Mouse (Mus musculus) liver, embryonic 14.5 days (tissue): ENCODE measurements at regions not wholly inside any gene's neighbourhood (a gene's known extent, or its start where the extent isn't known, plus 50 kb on each side); places are given as distances from the start of the nearest gene placed in this dataset.

Experiments
- ATAC-seq: fragments of 200-750 bp; cut with Nextera tagmentation; 2 replicates; pipeline ENCODE4 v1.8.0; 2017; ENCODE audit warnings: moderate number of reproducible peaks, mild to moderate bottlenecking, moderate library complexity; ENCODE audit not compliant: insufficient read depth
- DNase-seq, 3 experiments: peaks; one replicate each; pipeline ENCODE4 v3.0.0-alpha.2; 2012 to 2013; ENCODE audit warnings: low read depth in 3 of 3, low spot score in 3 of 3
- H3K27ac ChIP-seq: fragments of 300-500 bp; sonication (generic); 2 replicates; pipeline ENCODE4 v1.5.1; 2014; ENCODE audit warnings: moderate library complexity, mild to moderate bottlenecking, control low read depth, inconsistent platforms
- H3K27me3 ChIP-seq: fragments of 300-500 bp; sonication (generic); 2 replicates; pipeline ENCODE4 v1.6.1; 2014; ENCODE audit warnings: mild to moderate bottlenecking, low read length, moderate library complexity; ENCODE audit not compliant: control insufficient read depth, insufficient read depth
- H3K36me3 ChIP-seq: fragments of 300-500 bp; sonication (generic); replicated peaks from 2 replicates; pipeline ENCODE4 v1.6.1; 2014; ENCODE audit warnings: low read depth; ENCODE audit not compliant: control insufficient read depth, insufficient read depth
- H3K4me1 ChIP-seq, 2 experiments: fragments of 200-500 bp in 1 of 2; fragments of 300-500 bp in 1 of 2; sonication (generic) in 1 of 2; replicated peaks; 2 replicates each; pipeline ENCODE4 v1.6.1; 2012 to 2014; ENCODE audit warnings: antibody characterized with exemption in 1 of 2, inconsistent platforms in 1 of 2, low read length in 1 of 2; ENCODE audit not compliant: control insufficient read depth in 2 of 2, insufficient read depth in 2 of 2
- H3K4me2 ChIP-seq: fragments of 300-500 bp; sonication (generic); 2 replicates; pipeline ENCODE4 v1.6.1; 2014; ENCODE audit warnings: low read depth, mild to moderate bottlenecking, control low read depth, moderate library complexity
- H3K4me3 ChIP-seq, 2 experiments: fragments of 200-500 bp in 1 of 2; fragments of 300-500 bp in 1 of 2; sonication (generic) in 1 of 2; 2 replicates each; pipeline ENCODE4 v1.5.1; 2012 to 2014; ENCODE audit warnings: low read depth in 2 of 2, low read length in 2 of 2, mild to moderate bottlenecking in 2 of 2, control low read depth in 1 of 2, inconsistent platforms in 1 of 2, moderate library complexity in 1 of 2; ENCODE audit not compliant: insufficient read depth in 1 of 2
- H3K9ac ChIP-seq: fragments of 300-500 bp; sonication (generic); replicated peaks from 2 replicates; pipeline ENCODE4 v1.6.1; 2014; ENCODE audit warnings: mild to moderate bottlenecking, control low read depth, moderate library complexity
- H3K9me3 ChIP-seq: fragments of 300-500 bp; sonication (generic); 2 replicates; pipeline ENCODE4 v1.6.1; 2016; ENCODE audit warnings: low read length, mixed read lengths; ENCODE audit not compliant: control insufficient read depth
- CTCF ChIP-seq: IDR thresholded peaks from 2 replicates; pipeline ENCODE4 v1.5.1; 2016; ENCODE audit warnings: antibody characterized with exemption, low read depth, control low read depth
- EP300 ChIP-seq: IDR thresholded peaks from 2 replicates; pipeline ENCODE4 v1.6.1; 2016; ENCODE audit warnings: antibody characterized with exemption, low read depth
- WGBS: fragments of 180-500 bp; shearing (Covaris S2); extraction: QIAGEN DNeasy Blood & Tissue Kit; methylation state at CpG from one replicate; pipeline ENCODE4 v1.1.7; 2014; ENCODE audit not compliant: insufficient replicate concordance; 5-methylcytosine and 5-hydroxymethylcytosine counted together

DNA sequence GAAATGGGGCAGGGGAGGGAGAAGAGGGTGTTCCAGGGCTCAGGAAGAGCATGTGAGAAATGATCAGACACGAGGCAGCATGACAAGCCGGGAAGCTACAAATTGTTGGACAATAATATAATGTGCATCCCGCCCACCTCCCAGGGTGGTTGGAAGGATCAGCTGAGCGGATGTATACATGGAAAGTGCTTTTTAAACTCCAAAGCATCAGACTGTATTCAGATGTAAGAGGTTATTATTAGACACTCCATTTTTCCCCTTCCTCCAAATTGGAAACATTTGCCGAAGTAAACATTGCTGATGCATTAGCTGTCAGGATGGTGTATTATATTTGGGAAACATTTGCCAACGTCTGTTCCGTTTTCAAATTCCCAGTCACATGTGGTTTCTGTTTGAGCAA lies 367.2 kb upstream of the Gm26657 start:
- DNase-seq = no peak
- Histone ChIP-seq H3K36me3 (no peaks in the 10 kb centered on the region), H3K4me2 (no peak overlapping the region), H3K9ac (no peak overlapping the region), H3K4me1 (no peaks in the 10 kb centered on the region), H3K27ac (no peak overlapping the region), H3K9me3 (no peaks in the 10 kb centered on the region), H3K27me3 (no peaks in the 10 kb centered on the region), H3K4me3 (no peak overlapping the region)
- ATAC-seq = no peak
- WGBS = 65% methylated on average over 7 of the region's 7 CpGs
- no peak for TF ChIP-seq EP300
- no peak for TF ChIP-seq CTCF

DNA sequence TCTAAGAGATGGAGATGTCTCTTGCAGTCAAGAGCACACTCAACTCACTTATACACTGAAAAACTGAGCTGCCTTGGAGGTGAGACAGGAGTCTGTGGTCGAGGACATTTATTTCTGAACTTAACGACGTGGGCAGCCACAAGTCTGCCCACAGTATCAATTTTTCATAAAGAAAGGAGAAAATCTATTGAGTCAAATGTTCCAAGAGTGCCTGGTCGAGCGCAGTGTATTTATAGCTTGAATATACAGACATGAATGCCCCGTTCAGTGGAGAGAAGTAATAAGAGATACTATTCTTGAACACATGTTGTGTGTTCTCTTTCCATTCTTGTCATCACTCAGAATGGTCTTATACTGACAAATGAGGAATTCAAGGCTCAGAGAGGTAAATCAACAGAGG lies 375.3 kb upstream of the Gm26657 start:
- no peak overlapping the region for H3K9ac ChIP-seq
- H3K4me3 ChIP-seq = no peak overlapping the region
- H3K4me2 ChIP-seq = no peak overlapping the region
- ATAC-seq (no peak), DNase-seq (no peak)
- H3K4me1 ChIP-seq = no peaks in the 10 kb centered on the region
- WGBS = 58% methylated on average over 6 of the region's 6 CpGs
- no peak overlapping the region for H3K27ac ChIP-seq
- H3K36me3 ChIP-seq = no peaks in the 10 kb centered on the region
- TF ChIP-seq CTCF (no peak), EP300 (no peak)
- no peaks in the 10 kb centered on the region for H3K27me3 ChIP-seq
- no peaks in the 10 kb centered on the region for H3K9me3 ChIP-seq

DNA sequence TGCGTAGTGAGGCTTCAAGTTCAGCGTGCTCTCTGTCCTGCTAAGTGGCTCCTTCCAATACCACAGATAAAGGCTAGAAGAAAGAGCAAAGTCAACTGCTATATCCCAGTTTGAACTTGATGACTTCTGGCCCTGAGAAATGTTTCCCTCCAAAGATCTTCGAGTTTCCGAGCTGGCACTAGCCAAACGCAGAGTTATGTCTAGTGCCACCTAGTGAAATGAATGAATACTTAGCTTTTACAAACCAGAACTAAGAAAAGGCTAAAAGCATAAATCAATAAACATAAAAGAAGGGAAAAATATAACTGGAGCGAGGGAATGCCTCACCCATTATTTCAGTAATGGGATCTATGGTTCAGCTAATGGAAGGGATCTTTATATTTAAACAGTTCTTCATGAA lies 377.7 kb upstream of the Gm26657 start:
- no peak for ATAC-seq
- Histone ChIP-seq H3K9ac (no peak overlapping the region), H3K4me2 (no peak overlapping the region), H3K4me1 (no peaks in the 10 kb centered on the region), H3K27ac (no peak overlapping the region), H3K36me3 (no peaks in the 10 kb centered on the region), H3K9me3 (no peaks in the 10 kb centered on the region), H3K27me3 (no peaks in the 10 kb centered on the region), H3K4me3 (no peak overlapping the region)
- WGBS = 41% methylated on average over 6 of the region's 6 CpGs
- TF ChIP-seq EP300 (no peak), CTCF (no peak)
- no peak for DNase-seq

DNA sequence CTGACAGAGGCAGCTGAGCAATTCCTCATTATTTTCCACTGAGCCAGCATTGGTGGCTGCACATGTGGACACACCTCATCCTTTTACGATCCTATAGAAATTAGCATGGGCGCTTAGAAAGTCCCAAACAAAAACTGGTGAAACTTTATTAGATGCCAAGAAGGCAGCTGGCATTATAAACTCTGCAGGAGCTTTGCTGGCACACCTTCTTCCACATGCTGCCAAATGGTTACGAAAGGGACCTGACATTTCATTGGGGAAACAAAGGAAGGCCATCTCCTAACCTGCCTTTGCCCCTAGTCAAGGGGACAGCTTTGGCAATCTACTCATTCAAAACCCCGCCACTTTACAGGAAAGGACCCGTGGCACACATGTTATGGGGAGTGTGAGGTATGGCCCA lies 390.7 kb upstream of the Gm26657 start:
- Histone ChIP-seq H3K9ac (no peak overlapping the region), H3K27me3 (no peaks in the 10 kb centered on the region), H3K4me3 (no peak overlapping the region), H3K36me3 (no peaks in the 10 kb centered on the region), H3K4me2 (no peak overlapping the region), H3K4me1 (0 out of 4 replicates have a peak, but pooled peaks cover 0 to 2% of the 10 kb centered on the region in 2 experiments), H3K9me3 (no peaks in the 10 kb centered on the region), H3K27ac (no peak overlapping the region)
- DNase-seq = no peak
- TF ChIP-seq CTCF (no peak), EP300 (no peak)
- ATAC-seq = no peak
- WGBS = 67% methylated on average over 5 of the region's 5 CpGs

DNA sequence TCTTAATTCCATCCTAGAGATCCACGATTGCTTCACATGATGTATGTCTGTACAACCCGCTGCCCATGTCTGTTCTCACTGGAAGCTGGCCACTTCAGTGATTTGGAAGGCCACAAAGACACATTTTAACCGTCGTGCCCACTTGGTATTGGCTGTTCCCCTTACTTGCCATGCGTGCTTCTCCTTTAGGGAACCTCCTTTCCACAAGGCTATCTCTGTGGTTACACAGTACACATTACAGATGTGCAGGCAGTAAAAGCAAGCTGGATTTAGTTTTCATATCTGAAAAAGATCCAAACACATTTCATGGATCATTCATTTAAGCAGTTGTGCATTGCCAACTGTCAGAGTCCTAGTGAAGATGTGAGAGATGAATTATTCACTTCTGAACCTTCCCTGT lies 414.7 kb upstream of the Gm26657 start:
- ATAC-seq (no peak), DNase-seq (no peak)
- H3K9me3 ChIP-seq = no peaks in the 10 kb centered on the region
- H3K27ac ChIP-seq = no peak overlapping the region
- 50% methylated on average over 5 of the region's 5 CpGs for WGBS
- H3K27me3 ChIP-seq = no peaks in the 10 kb centered on the region
- no peak overlapping the region for H3K4me3 ChIP-seq
- H3K4me2 ChIP-seq = no peak overlapping the region
- no peaks in the 10 kb centered on the region for H3K36me3 ChIP-seq
- TF ChIP-seq CTCF = no peak
- no peaks in the 10 kb centered on the region for H3K4me1 ChIP-seq
- H3K9ac ChIP-seq = no peak overlapping the region

DNA sequence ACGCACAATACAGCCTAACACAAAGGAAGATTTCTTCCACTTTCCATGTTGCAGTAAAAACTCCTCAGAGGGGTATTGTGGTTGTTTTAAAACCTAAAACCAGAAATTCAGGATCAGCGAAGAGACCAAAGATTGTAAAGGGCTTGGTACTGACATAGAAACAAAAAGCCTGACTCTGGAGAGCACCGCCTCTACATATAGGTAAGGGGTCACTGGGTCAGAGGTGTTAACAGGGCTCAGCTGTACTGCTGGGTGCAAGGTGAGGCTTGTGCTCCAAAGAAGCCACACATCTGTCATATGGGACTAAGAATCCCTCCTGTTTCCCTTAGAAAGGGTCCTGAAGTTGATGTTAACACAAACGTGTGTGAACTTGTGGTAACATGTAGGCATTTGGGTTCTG lies 420.7 kb upstream of the Gm26657 start:
- H3K9ac ChIP-seq = no peak overlapping the region
- no peaks in the 10 kb centered on the region for H3K27me3 ChIP-seq
- no peak overlapping the region for H3K4me2 ChIP-seq
- 49% methylated on average over 4 of the region's 4 CpGs for WGBS
- H3K4me3 ChIP-seq = no peak overlapping the region
- ATAC-seq (no peak), DNase-seq (no peak)
- H3K4me1 ChIP-seq = no peaks in the 10 kb centered on the region
- H3K27ac ChIP-seq = no peak overlapping the region
- H3K36me3 ChIP-seq = no peaks in the 10 kb centered on the region
- TF ChIP-seq CTCF = no peak
- no peak for TF ChIP-seq EP300
- no peaks in the 10 kb centered on the region for H3K9me3 ChIP-seq
